Mouse (Mus musculus): ENCODE measurements around the gene Haus3.

DNA sequence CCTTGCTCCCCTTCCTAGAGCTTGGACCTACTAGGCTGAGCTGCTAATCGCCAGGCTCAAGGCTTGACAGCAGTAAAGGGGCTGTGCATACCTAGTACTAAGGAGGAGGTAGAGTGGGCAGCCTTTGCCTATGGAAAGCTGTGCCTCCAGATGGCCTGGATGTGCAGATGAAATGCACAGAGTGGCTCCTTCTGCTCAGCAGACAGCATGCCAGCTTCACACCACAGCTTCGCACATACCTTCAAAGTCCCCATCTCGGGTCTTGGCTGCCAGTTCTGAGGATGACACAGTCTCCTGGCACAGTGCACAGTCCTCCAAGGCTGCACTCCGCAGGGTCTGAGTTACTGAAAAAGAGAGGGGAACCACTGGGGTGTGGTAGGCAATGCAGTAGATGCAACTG is 27.9 kb upstream of the Haus3 start:
- TF ChIP-seq MYOG (IDR thresholded peaks at IDR 0.05; ENCODE audit: control insufficient read depth in 1 of 3, insufficient read depth in 1 of 3, insufficient read length in 2 of 3, low read depth in 2 of 3): no peak
- no peak for TF ChIP-seq POLR2A (IDR thresholded peaks at IDR 0.05; ENCODE audit: insufficient read length, low read depth)
- TF ChIP-seq TCF12 (IDR thresholded peaks at IDR 0.05; ENCODE audit: insufficient read depth, poor library complexity, severe bottlenecking): no peak
- TF ChIP-seq TCF3 (IDR thresholded peaks at IDR 0.05; ENCODE audit: insufficient read length, low read depth): no peak
- no peak for TF ChIP-seq POLR2AphosphoS2 (IDR thresholded peaks at IDR 0.05; ENCODE audit: insufficient read length, low read depth)
- no peak for TF ChIP-seq MYOD1 (IDR thresholded peaks at IDR 0.05; ENCODE audit: control insufficient read depth in 1 of 3, insufficient read length in 2 of 3, low read depth in 2 of 3)
- TF ChIP-seq USF1 (IDR thresholded peaks at IDR 0.05; ENCODE audit: low read depth): no peak
- TF ChIP-seq MAX (IDR thresholded peaks at IDR 0.05; ENCODE audit: low read depth): no peak
- TF ChIP-seq CEBPB (IDR thresholded peaks at IDR 0.05; ENCODE audit: insufficient read depth, poor library complexity, severe bottlenecking): no peak
